Mouse (Mus musculus) erythroblast, adult 5-6 weeks (primary cell): ENCODE measurements around the gene AC124502.3. TPM values are rescaled to one million over a fixed set of nuclear protein-coding genes. Genes with fewer than 3 reads are reported as not detected.
A peak's percentile ranks its signal among the peaks of the same experiment; 100 is the strongest.

Source experiments
- ATAC-seq: replicated peaks from 2 replicates; pipeline ENCODE4 v1.8.0; 2016; ENCODE audit warnings: moderate number of reproducible peaks, mild to moderate bottlenecking, moderate TSS enrichment, inconsistent platforms; ENCODE audit not compliant: poor library complexity, low FRiP score, severe bottlenecking
- total RNA-seq, 2 experiments: library from RNA; stranded (forward) in 1 of 2; stranded (reverse) in 1 of 2; fragments of 150-400 nt in 1 of 2; fragments of 200-764, 138-1000 nt in 1 of 2; gene quantifications; 2 replicates each; pipeline versions ENCODE4 v1.2.3 to v1.2.4; 2015 to 2017; ENCODE audit warnings: low replicate concordance in 2 of 2

The AC124502.3 gene
- total RNA-seq, 2 experiments from 2014 or later: 0.38 to 1.7 TPM

DNA sequence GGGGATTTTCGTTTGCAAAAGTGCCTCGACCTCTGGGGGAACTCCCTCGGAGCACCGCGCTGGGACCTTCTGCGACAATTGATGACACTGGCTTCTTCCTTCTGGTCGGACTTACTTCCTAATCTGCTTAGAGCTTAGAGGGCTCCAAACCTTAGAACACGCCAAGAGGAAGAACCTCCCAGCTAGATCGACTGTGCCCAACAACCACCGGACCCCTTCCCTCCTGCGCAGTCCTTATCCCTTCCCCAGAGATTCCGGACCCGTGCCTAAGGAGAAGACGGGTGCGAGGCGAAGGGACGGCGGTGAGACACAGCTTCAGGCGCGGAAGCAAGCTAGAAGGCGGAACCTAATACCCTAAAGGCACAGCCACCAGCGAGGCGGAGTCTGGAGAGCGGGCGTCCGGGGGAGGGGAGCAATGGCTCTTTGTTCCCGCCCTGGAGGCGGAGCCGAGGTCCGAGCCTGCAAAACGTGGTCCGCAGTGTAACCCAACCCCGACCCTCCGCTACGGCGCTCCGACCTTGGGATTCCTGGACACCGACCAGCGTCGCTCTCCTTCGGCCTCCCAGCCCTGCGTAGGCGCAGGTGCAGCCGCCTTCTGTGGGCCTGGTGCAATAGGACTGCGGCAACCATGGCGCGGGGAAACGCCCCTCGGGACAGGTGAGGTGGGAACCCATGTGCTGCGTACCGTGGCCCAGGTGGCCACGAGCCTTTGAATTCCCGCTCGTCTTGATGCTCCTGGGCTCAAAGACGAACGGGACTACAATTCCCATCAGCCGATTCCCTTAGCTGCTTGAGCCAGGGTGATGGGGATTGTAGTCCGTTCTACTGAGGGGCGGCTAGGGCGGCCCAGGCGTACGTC, 14.8 kb upstream of the AC124502.3 start, which contains the start of gene Slc29a2:
Gene Slc29a2 (plus strand): TSS at position 240 of the 859 bp plus-strand sequence.
- peak; percentile 77 for ATAC-seq

- ATAC-seq: no peak
These were observed 12.6 kb upstream of the AC124502.3 start for GRCm38 (mm10) chr19:5026111-5026510.

- ATAC-seq: no peak
These were observed 6.0 kb upstream of the AC124502.3 start for GRCm38 (mm10) chr19:5032686-5033085.

- no peak for ATAC-seq
These were observed 2.1 kb upstream of the AC124502.3 start for GRCm38 (mm10) chr19:5036577-5036976.

- ATAC-seq: no peak
These were observed 766 bp upstream of the AC124502.3 start for GRCm38 (mm10) chr19:5037678-5038571.

- no peak for ATAC-seq
These were observed 817 bp downstream of the AC124502.3 start for GRCm38 (mm10) chr19:5039301-5040114.

DNA sequence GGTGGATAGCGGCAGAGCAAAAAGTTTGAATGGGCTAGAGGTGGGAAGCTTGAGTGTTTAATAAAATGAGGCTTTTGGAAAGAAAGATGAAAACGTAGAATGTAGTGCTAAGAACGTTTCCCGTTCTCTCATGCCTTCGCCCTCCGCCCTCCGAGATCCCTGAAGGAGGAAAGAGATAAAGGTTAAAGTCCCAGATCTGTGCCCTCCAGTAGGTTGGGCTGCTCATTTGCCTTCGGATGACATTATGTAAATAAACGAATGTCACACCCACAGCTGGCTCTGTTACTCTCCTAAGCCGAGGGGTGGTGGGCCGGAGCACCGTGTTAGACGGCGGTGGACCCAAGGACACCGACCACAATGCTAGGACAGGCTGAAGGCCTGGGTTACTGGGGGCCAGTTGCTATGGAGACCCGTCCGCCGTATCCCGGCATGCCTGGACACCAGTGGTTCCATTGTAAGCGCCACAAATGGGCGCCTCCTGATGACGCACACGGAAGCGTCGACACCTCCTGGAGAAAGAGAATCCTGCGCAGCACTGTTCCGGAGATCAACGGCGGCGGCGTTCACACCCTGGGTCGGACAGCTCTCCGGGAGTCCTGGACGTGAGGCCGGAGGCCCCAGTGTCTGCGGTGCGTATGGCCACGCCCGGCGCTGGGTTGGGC, 2.3 kb downstream of the AC124502.3 start, which contains the start of gene Brms1:
Gene Brms1 (plus strand): TSS at position 493 of the 662 bp plus-strand sequence.
- ATAC-seq: peak; percentile 85

GRCm38 (mm10) chr19:5041588-5041987, 2.9 kb downstream of the AC124502.3 start:
- ATAC-seq: peak; percentile 20

GRCm38 (mm10) chr19:5045531-5045930, 6.8 kb downstream of the AC124502.3 start:
- no peak for ATAC-seq

- no peak for ATAC-seq
These were observed 9.7 kb downstream of the AC124502.3 start for GRCm38 (mm10) chr19:5048138-5049056.

DNA sequence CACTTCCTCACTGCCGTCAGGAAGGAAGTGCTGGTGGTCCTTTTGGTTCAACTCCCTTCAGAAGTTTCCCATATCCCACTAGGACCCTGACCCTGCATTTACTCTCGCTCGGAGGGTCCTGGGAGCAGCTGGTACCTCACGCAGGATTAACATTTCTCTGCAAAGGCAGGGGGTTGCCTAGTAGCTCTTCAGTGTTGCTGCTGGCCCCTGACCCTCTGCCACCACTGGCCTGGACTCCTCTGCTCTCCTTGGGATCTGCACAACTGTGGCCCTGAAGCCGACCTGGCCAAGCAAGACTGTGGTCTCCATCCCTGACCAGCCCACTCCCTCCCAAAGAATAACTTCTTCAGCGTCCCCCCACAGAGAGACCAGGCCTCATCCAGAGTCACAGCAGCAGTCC, 10.6 kb downstream of the AC124502.3 start:
- ATAC-seq: no peak

DNA sequence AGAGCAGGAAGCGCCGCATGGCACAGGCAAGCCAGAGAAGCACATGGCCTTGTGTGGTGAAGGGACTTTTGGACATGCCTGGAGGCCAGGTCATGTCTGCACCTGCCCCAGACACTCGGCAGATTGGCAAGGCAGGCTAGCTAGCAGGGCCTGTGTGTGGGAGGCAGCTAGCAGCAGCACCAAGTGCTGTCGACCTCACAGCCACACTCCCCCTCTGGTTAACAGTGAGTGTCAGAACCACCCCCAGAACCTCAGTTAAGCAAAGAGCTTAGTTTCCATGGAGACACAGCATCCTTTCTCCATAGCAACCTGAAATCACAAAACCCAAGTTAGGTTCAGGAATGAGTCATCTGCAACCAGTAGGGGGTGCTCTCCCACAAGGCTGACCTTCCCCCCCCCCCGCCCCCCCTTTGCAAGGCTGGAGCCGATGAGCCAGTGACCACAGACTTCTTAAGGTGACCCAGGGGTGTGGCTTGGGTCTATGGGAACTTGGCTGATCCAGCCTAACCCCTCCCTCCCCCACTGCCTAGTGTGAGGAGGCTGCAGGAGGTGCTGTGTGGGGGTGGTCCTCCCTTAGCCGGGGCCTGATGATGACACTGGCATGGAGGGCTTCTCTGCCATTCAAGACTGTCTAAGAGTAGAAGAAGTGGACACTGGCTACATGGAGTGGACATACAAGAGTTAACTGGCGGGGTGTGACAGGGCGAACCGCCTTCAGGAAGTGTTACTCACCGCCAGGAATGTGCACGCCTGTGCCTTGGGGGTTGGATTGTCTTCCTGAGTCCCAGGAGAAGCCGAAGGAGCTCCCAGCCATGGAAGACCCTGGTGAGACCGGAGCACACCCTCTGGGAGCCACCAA, 11.6 kb downstream of the AC124502.3 start, which contains the start of gene Rin1:
Gene Rin1 (plus strand): TSS at position 435 of the 859 bp plus-strand sequence.
- no peak for ATAC-seq

GRCm38 (mm10) chr19:5051031-5051430, 12.3 kb downstream of the AC124502.3 start:
- ATAC-seq: no peak

GRCm38 (mm10) chr19:5051515-5051914, 12.8 kb downstream of the AC124502.3 start:
- no peak for ATAC-seq

- no peak for ATAC-seq
These were observed 13.6 kb downstream of the AC124502.3 start for GRCm38 (mm10) chr19:5052166-5052822.

- no peak for ATAC-seq
These were observed 14.2 kb downstream of the AC124502.3 start for GRCm38 (mm10) chr19:5052853-5053252.
